Mouse (Mus musculus) hindbrain, embryonic 12.5 days (tissue): Measurements from ENCODE around the gene 3110082I17Rik. TPM values are rescaled to one million over a fixed set of nuclear protein-coding genes. Genes with fewer than 3 reads are reported as not detected.

Source experiments
- ATAC-seq: fragments of 200-750 bp; cut with Nextera tagmentation; 2 replicates; pipeline ENCODE4 v1.8.0; 2017; ENCODE audit warnings: moderate TSS enrichment; ENCODE audit not compliant: low FRiP score
- H3K27ac ChIP-seq: fragments of 300-500 bp; sonication (generic); 2 replicates; pipeline ENCODE4 v1.5.1; 2016; ENCODE audit warnings: mild to moderate bottlenecking
- H3K27me3 ChIP-seq: fragments of 300-500 bp; sonication (generic); 2 replicates; pipeline ENCODE4 v1.6.1; 2016; ENCODE audit warnings: mild to moderate bottlenecking
- H3K36me3 ChIP-seq: fragments of 300-500 bp; sonication (generic); 2 replicates; pipeline ENCODE4 v1.6.1; 2016; ENCODE audit warnings: mild to moderate bottlenecking
- H3K4me1 ChIP-seq: fragments of 300-500 bp; sonication (generic); 2 replicates; pipeline ENCODE4 v1.6.1; 2016
- H3K4me2 ChIP-seq: fragments of 300-500 bp; sonication (generic); replicated peaks from 2 replicates; pipeline ENCODE4 v1.6.1; 2016; ENCODE audit warnings: mild to moderate bottlenecking
- H3K4me3 ChIP-seq: fragments of 300-500 bp; sonication (generic); 2 replicates; pipeline ENCODE4 v1.5.1; 2016; ENCODE audit warnings: mild to moderate bottlenecking
- H3K9ac ChIP-seq: fragments of 300-500 bp; sonication (generic); 2 replicates; pipeline ENCODE4 v1.6.1; 2016; ENCODE audit warnings: mild to moderate bottlenecking, moderate library complexity
- H3K9me3 ChIP-seq: fragments of 300-500 bp; sonication (generic); replicated peaks from 2 replicates; pipeline ENCODE4 v1.6.1; 2016; ENCODE audit warnings: mild to moderate bottlenecking
- WGBS: fragments of 180-500 bp; shearing (Covaris S2); methylation state at CpG from one replicate; pipeline ENCODE4 v1.1.7; 2016; 5-methylcytosine and 5-hydroxymethylcytosine counted together
- polyA plus RNA-seq: library from polyadenylated mRNA; unstranded; fragments of >200 nt; fragmentation: Nextera tagmentation; extraction: Ambion mirVana; gene quantifications from 2 replicates; pipeline ENCODE4 v1.2.1, GENCODE M21; 2016

3110082I17Rik gene
- polyA plus RNA-seq, 1 experiment from 2014 or later = 26.3 TPM

DNA sequence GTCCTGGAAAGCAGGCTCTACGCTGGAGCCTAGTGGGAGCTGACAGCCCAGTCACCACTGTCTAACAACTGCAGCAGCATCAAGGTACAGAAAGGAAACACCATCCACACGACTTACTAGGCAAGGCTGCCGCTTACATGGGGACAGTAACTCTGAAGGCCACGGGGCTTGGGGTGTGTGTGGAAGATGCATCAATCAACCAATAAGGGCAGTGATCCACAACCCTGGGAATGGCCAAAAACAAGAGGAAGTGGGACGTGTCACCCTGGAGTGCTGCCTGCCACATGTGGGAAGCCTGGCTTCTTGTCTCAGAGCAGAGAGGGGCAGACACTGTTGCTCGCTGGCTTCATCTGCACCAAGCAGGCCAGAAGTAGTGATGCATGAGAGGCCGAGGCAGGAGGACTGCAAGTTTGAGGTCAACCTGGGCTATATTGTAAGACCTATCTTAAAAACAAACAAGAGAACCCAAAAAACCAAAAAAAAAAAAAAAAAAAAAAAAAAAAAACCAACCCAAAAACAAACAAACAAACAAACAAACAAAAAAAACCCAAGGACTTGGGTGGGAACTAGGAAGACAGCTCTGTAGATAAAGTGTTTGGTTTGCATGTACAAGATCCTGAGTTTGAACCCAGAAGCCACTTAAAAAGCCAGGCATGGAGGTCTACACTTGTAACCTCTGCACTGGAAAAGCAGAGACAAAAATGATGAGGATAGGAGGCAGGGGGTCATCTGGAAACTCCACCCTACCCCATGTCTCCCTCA is 27.4 kb downstream of the 3110082I17Rik start:
- Histone ChIP-seq H3K9me3 (no peaks in the 10 kb centered on the region), H3K4me3 (no peak overlapping the region), H3K36me3 (no peaks in the 10 kb centered on the region), H3K9ac (no peak overlapping the region), H3K27ac (no peak overlapping the region), H3K4me2 (no peak overlapping the region), H3K27me3 (no peaks in the 10 kb centered on the region), H3K4me1 (peaks cover 37% of the 10 kb centered on the region)
- WGBS = 64% methylated on average over 7 of the region's 7 CpGs
- no peak for ATAC-seq

DNA sequence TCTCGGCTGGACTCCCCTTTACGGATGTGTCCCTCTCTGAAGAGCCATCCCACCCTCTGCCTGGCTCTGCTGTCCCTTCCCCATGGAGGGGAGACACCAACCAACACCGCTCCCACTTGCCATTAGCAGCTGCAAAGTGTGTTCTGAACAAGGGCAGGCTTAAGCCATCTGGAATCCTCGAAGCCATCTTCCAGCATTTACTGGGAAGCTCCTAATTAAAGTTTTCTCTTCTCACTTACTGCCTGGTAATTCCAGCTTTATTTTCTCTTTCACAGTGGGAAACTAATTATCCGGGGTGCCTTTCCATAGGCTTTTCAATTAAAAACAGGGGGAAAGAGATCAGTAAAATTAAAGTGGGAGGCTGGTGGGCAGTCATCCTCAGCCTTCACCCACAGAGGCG is 28.0 kb downstream of the 3110082I17Rik start:
- no peak for ATAC-seq
- H3K9ac ChIP-seq = no peak overlapping the region

DNA sequence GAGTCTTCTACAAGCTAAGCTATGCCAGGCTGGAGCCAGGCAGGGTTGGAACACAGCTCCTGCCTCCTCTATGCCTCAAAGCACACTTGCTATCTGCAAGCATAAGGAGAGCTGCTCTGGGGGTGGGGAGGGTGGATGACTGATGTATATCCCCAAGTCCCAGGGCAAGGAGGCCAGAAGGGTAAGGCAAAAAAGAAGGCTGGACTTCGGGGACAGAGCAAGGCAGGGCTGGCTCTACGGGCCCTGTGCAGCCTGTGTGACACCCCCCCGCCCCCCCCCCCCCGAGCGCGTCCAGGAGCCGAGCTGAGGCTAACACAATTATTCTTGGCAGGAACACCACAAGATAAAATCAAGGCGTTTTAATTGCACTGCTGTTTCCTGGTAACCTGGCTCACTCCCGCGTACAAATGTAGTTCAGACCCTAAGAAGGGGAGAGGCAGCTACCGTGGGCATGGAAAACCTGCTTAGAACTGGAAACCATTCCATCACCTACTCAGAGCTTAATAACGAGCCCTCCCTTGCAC is 30.4 kb downstream of the 3110082I17Rik start:
- ATAC-seq = 0 out of 2 replicates have a peak, but pooled peaks have one; percentile 25
- Histone ChIP-seq H3K27me3 (no peaks in the 10 kb centered on the region), H3K4me2 (0 out of 2 replicates have a peak overlapping the region, but pooled peaks have one; percentile 6), H3K9ac (peak overlapping the region; percentile 19; the same call in 1 of the 2 replicates), H3K4me1 (peaks cover 25% of the 10 kb centered on the region), H3K36me3 (no peaks in the 10 kb centered on the region), H3K9me3 (no peaks in the 10 kb centered on the region), H3K27ac (peak overlapping the region; percentile 44; the same call in 1 of the 2 replicates), H3K4me3 (no peak overlapping the region)
- 51% methylated on average over 12 of the region's 12 CpGs for WGBS

More for the DNA sequence above, 28.0 kb downstream of the 3110082I17Rik start:
- no peaks in the 10 kb centered on the region for H3K9me3 ChIP-seq
- WGBS = 70% methylated on average over 6 of the region's 6 CpGs
- no peak overlapping the region for H3K4me2 ChIP-seq
- H3K4me3 ChIP-seq = no peak overlapping the region
- H3K27ac ChIP-seq = no peak overlapping the region
- H3K27me3 ChIP-seq = no peaks in the 10 kb centered on the region
- H3K4me1 ChIP-seq = peaks cover 37% of the 10 kb centered on the region
- no peaks in the 10 kb centered on the region for H3K36me3 ChIP-seq

DNA sequence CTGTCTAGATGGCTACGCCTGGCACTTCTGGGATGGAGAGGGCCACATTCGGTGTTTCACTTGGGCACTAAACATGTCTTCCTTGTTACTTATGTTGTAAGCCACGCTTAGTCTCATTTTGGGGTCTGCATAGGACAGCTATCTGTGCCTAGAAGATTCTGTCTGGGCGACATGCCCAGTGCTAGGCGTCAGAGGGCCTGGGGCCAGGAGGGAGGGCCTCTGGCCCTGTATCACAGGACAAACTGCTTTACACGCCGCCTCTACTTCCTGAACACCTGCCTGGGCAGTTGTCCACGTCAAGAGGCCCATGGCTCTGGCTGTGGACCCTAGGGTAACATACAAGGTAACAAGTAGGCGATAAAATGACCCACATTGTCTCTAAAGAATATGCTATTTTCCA is 32.3 kb downstream of the 3110082I17Rik start:
- peaks cover 18% of the 10 kb centered on the region for H3K4me1 ChIP-seq
- no peaks in the 10 kb centered on the region for H3K36me3 ChIP-seq
- H3K27ac ChIP-seq = no peak overlapping the region
- no peak overlapping the region for H3K4me3 ChIP-seq
- no peaks in the 10 kb centered on the region for H3K27me3 ChIP-seq
- H3K9ac ChIP-seq = no peak overlapping the region
- ATAC-seq = no peak
- no peak overlapping the region for H3K4me2 ChIP-seq
- 88% methylated on average over 9 of the region's 9 CpGs for WGBS
- no peaks in the 10 kb centered on the region for H3K9me3 ChIP-seq

DNA sequence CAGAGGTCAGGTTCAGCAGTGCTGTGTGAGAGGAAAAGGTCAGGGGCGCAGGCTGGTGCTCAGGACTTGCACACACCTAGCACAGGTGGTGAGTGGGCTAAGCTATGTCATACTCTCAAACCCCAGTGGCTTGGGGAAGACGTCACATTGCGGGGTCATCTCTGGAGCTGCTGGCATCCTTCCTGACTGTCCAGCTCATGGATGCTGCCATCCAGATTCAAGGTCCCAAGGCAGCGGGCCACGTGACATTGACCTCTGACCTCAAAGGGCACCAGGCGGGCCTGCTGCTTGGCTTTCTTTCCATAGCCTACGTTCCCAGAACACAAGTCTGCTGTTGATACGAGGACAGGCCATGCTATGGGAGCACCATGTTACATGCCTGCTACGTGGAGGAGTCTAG is 33.3 kb downstream of the 3110082I17Rik start:
- WGBS = 89% methylated on average over 9 of the region's 9 CpGs
- ATAC-seq = no peak

DNA sequence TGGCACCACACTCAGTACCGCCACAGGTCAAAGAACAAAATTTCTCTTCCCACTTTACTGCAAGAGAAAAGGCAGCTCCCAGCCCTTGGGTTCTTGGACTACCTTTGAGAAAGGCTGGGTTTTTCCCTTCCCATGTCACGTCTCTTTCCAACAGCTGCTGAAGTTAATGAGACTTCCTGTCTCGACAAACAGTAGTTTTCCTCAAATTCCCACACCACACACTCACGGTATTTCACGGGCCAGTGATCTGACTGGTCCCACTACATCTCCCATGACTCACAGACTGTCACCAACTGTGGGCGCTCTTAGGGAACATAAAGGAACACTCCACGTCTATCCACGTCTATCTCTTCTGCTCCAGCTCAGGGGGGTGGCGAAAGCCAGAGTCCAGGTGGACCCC is 35.1 kb downstream of the 3110082I17Rik start:
- Histone ChIP-seq H3K27ac (no peak overlapping the region), H3K27me3 (no peaks in the 10 kb centered on the region), H3K4me2 (no peak overlapping the region), H3K9ac (no peak overlapping the region), H3K4me1 (peaks cover 17% of the 10 kb centered on the region), H3K4me3 (no peak overlapping the region), H3K9me3 (no peaks in the 10 kb centered on the region), H3K36me3 (no peaks in the 10 kb centered on the region)
- no peak for ATAC-seq
- WGBS = 85% methylated on average over 9 of the region's 9 CpGs

More for the DNA sequence above, 33.3 kb downstream of the 3110082I17Rik start:
- Histone ChIP-seq H3K9me3 (no peaks in the 10 kb centered on the region), H3K36me3 (no peaks in the 10 kb centered on the region), H3K4me3 (no peak overlapping the region), H3K4me1 (peaks cover 20% of the 10 kb centered on the region), H3K27me3 (no peaks in the 10 kb centered on the region), H3K4me2 (no peak overlapping the region), H3K27ac (no peak overlapping the region), H3K9ac (no peak overlapping the region)

DNA sequence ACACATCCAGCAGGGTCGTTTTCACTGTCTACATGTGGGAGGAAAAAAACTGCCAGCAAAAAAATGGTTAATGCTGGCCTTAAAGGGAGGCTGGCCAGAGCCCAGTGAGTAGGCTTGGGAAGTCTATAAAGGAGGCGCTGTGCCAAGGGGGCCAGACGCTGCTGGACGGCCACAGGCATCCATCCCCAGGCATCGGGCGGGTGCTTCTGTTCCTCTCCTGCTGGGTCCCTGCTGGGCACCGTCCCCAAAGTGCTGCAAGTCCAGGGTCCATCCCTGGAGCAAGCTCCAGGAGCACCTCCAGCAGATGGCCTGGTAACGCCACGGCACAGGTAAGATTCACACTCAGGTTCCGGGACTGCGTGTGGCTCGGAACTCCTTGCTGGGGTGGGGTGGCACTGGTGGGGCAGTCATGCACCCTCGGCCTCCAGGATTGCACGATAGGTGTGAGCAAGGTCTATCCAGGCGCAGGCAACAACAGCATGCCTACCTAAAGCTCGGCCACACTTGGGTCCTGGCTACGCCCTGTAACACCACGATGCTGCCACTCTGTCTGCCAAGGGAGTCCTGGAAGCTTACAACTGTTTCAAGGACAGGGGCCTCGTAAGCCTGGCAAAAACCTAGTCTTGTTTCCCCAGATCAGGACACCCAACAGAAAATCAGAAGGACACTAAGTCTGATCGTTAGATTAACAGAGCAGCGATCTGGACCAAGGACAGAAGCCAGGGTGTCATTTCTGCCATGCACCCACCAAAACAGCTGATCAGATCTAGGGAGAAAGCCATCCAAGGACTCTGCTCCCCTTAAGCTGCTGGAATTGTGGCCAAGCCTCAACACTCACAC is 37.1 kb downstream of the 3110082I17Rik start, which contains the start of gene Gper1:
Gene Gper1 (plus strand): TSS at position 126 of the 840 bp plus-strand sequence.
- H3K4me1 ChIP-seq = peaks cover 26% of the 10 kb centered on the region
- H3K36me3 ChIP-seq = no peaks in the 10 kb centered on the region
- 59% methylated on average over 21 of the region's 21 CpGs for WGBS
- H3K9ac ChIP-seq = peak within 1 kb of the TSS; percentile 46
- no peaks in the 10 kb centered on the region for H3K27me3 ChIP-seq
- H3K4me2 ChIP-seq = peak within 1 kb of the TSS; percentile 36
- H3K27ac ChIP-seq = peak within 1 kb of the TSS; percentile 40; the same call in 1 of the 2 replicates
- H3K9me3 ChIP-seq = no peaks in the 10 kb centered on the region
- ATAC-seq = no peak
- H3K4me3 ChIP-seq = 0 out of 2 replicates have a peak within 1 kb of the TSS, but pooled peaks have one; percentile 13

DNA sequence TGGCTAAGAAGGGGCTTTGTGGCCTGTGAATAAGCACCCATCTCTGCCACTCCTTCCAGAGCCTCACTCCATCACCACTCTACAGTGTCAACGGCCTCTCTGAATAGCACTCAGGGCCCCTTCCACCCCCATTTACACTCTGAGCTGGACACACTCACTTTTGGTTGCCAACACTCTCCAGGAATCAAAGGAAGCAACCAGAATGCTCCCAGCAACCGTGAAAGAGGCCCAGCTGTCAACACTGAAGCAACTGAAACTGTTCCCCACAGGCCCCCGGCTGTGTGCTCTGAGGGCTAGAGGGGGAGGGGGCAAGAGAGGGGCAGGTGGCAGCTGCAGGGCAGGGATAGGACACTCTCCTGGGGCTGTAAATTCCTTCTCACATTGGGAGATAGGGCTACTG is 41.7 kb downstream of the 3110082I17Rik start:
- Histone ChIP-seq H3K4me1 (peaks cover 31% of the 10 kb centered on the region), H3K27ac (peak overlapping the region; percentile 82), H3K36me3 (peaks cover 6% of the 10 kb centered on the region; the same call in 1 of the 2 replicates), H3K4me3 (no peak overlapping the region), H3K4me2 (0 out of 2 replicates have a peak overlapping the region, but pooled peaks have one; percentile 0), H3K9me3 (no peaks in the 10 kb centered on the region), H3K27me3 (no peaks in the 10 kb centered on the region), H3K9ac (0 out of 2 replicates have a peak overlapping the region, but pooled peaks have one; percentile 18)
- 8% methylated on average over 3 of the region's 3 CpGs for WGBS
- ATAC-seq = peak; percentile 79

DNA sequence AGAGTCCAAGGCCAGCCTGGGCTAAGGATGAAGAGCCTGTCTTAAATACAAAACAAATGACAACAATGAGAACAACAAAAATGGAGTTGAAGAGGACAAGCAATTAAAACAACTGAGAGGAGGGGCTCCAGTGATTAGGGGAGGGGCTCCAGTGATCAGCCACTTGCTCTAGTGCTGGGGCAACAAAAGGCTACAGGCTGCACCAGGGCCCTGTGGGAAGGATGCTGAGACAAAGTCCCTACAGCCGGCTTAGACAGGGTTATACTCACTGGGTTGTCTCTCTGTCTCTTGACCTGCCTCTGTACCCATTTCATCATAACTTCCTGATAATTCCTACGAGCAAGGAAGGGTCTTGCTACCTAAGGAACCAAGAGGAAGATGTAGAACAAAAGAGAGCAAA is 42.2 kb downstream of the 3110082I17Rik start:
- Histone ChIP-seq H3K9ac (no peak overlapping the region), H3K4me1 (peaks cover 26% of the 10 kb centered on the region), H3K9me3 (no peaks in the 10 kb centered on the region), H3K36me3 (peaks cover 6% of the 10 kb centered on the region; the same call in 1 of the 2 replicates), H3K4me2 (no peak overlapping the region), H3K27ac (peak overlapping the region; percentile 82), H3K4me3 (no peak overlapping the region), H3K27me3 (no peaks in the 10 kb centered on the region)
- no peak for ATAC-seq
- 65% methylated on average over 2 of the region's 2 CpGs for WGBS

DNA sequence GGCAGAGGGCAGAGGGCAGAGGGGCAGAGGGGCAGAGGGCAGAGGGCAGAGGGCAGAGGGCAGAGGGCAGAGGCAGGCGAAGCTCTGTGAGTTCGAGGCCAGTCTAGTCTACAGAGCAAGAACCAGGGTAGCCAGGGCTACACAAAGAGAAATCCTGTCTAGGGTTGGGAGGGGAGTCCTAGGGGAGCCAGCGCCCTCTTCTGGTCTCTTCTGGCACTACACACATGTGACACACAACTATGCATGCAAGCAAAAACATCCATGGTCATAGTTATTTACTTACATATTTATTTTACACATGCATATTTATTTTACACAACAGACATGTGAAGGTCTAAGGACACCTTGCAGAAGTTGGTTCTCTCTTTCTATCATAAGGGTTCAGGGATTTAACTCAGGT is 42.8 kb downstream of the 3110082I17Rik start:
- WGBS = 78% methylated on average over 2 of the region's 3 CpGs
- H3K9me3 ChIP-seq = no peaks in the 10 kb centered on the region
- no peak for ATAC-seq

DNA sequence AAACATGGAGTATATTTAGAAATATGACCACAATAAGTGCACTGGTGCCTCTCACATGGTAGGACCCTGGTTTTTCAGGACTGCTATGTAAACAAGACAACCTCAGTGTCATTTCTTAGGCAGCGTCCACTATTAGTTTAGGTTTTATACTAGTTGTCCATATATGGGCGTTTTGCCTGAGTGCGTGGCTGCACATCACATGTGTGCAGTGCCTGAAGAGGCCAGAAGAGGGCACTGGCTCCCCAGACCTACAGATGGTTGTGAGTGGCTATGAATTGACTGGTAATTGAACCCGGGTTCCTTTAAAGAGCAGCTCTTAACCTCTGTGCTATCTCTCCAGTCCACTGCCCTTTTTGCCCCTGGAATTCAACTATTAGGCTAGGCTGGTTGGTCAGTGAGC is 43.4 kb downstream of the 3110082I17Rik start:
- H3K4me2 ChIP-seq = no peak overlapping the region
- peaks cover 26% of the 10 kb centered on the region for H3K4me1 ChIP-seq
- no peaks in the 10 kb centered on the region for H3K9me3 ChIP-seq
- no peak overlapping the region for H3K27ac ChIP-seq
- H3K9ac ChIP-seq = no peak overlapping the region
- no peak for ATAC-seq
- H3K36me3 ChIP-seq = peaks cover 6% of the 10 kb centered on the region; the same call in 1 of the 2 replicates
- H3K27me3 ChIP-seq = no peaks in the 10 kb centered on the region
- no peak overlapping the region for H3K4me3 ChIP-seq
- 94% methylated on average over 4 of the region's 4 CpGs for WGBS

More for the DNA sequence above, 42.8 kb downstream of the 3110082I17Rik start:
- H3K4me2 ChIP-seq = no peak overlapping the region
- H3K36me3 ChIP-seq = peaks cover 6% of the 10 kb centered on the region; the same call in 1 of the 2 replicates
- H3K27me3 ChIP-seq = no peaks in the 10 kb centered on the region
- peaks cover 22% of the 10 kb centered on the region for H3K4me1 ChIP-seq
- H3K9ac ChIP-seq = no peak overlapping the region
- H3K4me3 ChIP-seq = no peak overlapping the region
- no peak overlapping the region for H3K27ac ChIP-seq

DNA sequence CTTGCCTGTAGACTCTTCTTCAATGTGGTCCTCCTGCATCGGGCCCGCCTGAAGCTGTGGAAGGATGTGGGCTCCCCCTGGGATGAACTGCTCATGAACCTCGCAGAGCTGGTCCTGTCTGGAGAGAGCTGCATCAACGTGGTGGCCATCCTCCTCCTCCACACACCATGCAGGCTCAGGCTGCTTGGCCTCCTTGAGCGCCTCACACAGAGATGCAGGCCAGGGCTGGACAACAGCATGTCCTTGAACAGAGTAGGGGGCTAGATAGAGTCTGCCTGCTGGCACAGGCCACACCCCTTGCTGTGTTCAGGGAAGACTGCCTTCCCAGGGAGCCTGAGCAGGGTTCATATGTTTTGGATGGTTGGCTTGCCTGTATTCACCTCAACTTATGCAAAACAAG is 45.3 kb downstream of the 3110082I17Rik start:
- no peak for ATAC-seq
- H3K9ac ChIP-seq = no peak overlapping the region
- WGBS = 95% methylated on average over 5 of the region's 5 CpGs
- peaks cover 29% of the 10 kb centered on the region for H3K4me1 ChIP-seq
- H3K27ac ChIP-seq = no peak overlapping the region
- H3K4me2 ChIP-seq = no peak overlapping the region
- peaks cover 6% of the 10 kb centered on the region; the same call in 1 of the 2 replicates for H3K36me3 ChIP-seq
- H3K9me3 ChIP-seq = no peaks in the 10 kb centered on the region
- H3K27me3 ChIP-seq = no peaks in the 10 kb centered on the region
- H3K4me3 ChIP-seq = no peak overlapping the region
